Mouse (Mus musculus) layer of hippocampus, adult 9-11 months (tissue): ENCODE measurements around the gene Vmn2r104.

ENCODE experiments used
- DNase-seq: peaks from one replicate; pipeline ENCODE4 v3.0.0; 2022

Vmn2r104 gene

DNA sequence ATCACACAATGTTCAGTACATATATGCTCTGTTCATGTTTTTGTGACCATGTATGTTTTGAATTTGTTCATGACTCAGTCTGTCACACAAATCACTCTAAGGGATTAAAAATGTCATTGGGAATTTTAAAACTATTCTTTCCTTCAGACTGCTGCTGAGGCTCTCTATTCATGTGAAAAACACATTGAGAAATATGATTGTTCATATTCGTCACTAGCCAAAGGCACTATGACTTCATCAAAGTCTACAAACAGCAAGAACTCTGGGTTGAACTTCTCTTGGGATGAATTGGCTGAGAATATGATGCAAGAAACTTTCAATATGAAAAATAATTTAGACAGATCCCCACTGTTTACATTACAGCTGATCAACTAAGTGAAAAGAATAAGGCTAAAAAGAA lies at the start of gene Vmn2r104:
Gene Vmn2r104, minus strand, starts transcription at position 101 of the 400 bp plus-strand sequence.
- no peak for DNase-seq

DNA sequence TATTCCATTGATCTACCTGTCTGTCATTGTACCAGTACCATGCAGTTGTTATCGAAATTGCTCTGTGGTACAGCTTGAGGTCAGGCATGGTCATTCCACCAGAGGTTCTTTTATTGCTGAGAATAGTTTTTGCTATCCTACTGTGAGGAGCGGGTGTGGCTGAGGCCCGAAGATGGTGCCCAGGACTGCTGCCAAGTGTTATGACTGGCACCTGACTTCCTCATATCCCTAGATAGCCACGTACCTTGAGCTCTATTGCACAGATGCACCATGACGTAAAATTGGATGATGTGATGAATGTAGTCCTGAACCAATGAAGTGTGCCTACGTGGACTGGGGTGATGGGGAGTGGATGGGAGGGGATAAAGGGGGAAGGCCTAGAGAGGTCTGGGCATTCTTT lies 26.0 kb upstream of the Vmn2r104 start:
- no peak for DNase-seq

DNA sequence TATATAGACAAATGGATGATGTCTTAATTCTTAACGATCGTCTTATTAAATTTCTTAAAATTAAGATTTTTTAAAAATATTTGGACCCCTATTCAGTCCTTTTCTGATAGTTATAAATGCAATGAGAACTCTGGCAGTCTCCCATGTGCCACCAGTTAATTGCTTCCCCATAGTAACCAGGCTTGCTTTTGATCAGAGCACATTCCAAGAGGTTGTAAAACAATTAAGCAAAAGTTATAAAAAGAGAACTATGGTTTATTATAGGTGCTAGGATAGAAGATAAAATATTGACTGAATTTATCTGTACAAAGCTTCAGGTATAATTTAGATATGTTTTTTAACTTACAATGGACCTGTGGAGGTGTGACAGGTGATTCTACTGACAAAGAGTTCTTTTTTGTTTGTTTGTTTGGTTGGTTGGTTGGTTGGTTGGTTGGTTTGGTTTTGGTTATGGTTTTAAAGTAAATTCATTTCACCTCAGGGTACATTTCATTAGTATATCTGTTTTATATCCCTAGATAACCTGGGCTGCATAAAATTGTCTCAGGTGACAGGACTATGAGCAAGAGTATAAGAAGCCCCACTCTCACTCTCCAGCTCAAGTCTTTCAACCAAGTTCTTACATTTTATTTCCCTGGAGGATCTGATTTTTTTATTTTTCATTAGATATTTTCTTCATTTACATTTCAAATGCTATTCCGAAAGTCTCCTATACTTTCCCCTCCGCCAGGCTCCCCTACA lies 23.7 kb upstream of the Vmn2r104 start:
- no peak for DNase-seq
